ENCODE assay signal across 24 mouse cellular contexts in genomic region chr9:52200271-52200670, GRCm38 (mm10).
"Had no signal": no experiment of that assay in that cellular context is flagged by ENCODE, and none has a peak within 500 bp of the region (broad histone marks: within the 10 kb centered on the region; RNA-seq: fewer than 3 reads in every experiment).

No protein-coding gene starts in this region.

- H3K36me3 ChIP-seq: limb, embryonic 10.5 days; limb, embryonic 13.5 days; liver, embryonic 12.5 days; liver, embryonic 15.5 days; lung, embryonic 15.5 days; midbrain, embryonic 10.5 days; neural tube, embryonic 12.5 days; neural tube, embryonic 15.5 days had no signal

- H3K9me3 ChIP-seq: limb, embryonic 10.5 days; limb, embryonic 13.5 days; liver, embryonic 12.5 days; liver, embryonic 15.5 days; lung, embryonic 15.5 days; megakaryocyte, embryonic 14.5 days; midbrain, embryonic 10.5 days; neural tube, embryonic 12.5 days; neural tube, embryonic 15.5 days had no signal

- H3K27ac ChIP-seq: kidney, postnatal 0 days; layer of hippocampus, adult 2 months; limb, embryonic 10.5 days; limb, embryonic 13.5 days; liver, embryonic 12.5 days; liver, embryonic 15.5 days; lung, embryonic 15.5 days; midbrain, embryonic 10.5 days; neural tube, embryonic 12.5 days; neural tube, embryonic 15.5 days; stomach, postnatal 0 days had no signal

- H3K4me2 ChIP-seq: limb, embryonic 13.5 days; liver, embryonic 12.5 days; liver, embryonic 15.5 days; lung, embryonic 15.5 days; neural tube, embryonic 12.5 days; neural tube, embryonic 15.5 days had no signal

- H3K27me3 ChIP-seq: limb, embryonic 13.5 days; liver, embryonic 12.5 days; liver, embryonic 15.5 days; lung, embryonic 15.5 days; megakaryocyte, embryonic 14.5 days; neural tube, embryonic 12.5 days; neural tube, embryonic 15.5 days had no signal

- H3K9ac ChIP-seq: limb, embryonic 13.5 days; liver, embryonic 12.5 days; liver, embryonic 15.5 days; lung, embryonic 15.5 days; neural tube, embryonic 12.5 days; neural tube, embryonic 15.5 days had no signal

- ATAC-seq: liver, embryonic 12.5 days had no signal

- H3K4me3 ChIP-seq: layer of hippocampus, adult 2 months; limb, embryonic 10.5 days; limb, embryonic 13.5 days; liver, embryonic 12.5 days; liver, embryonic 15.5 days; lung, embryonic 15.5 days; megakaryocyte, embryonic 14.5 days; midbrain, embryonic 10.5 days; neural tube, embryonic 12.5 days; neural tube, embryonic 15.5 days had no signal

- DNase-seq: layer of hippocampus, adult 9-11 months; liver; lung, adult 18-20 months; lung, postnatal 10 days; lung, postnatal 36 days; midbrain, embryonic 14.5 days; right cerebral cortex, adult 18-20 months; right cerebral cortex, postnatal 14 days; right cerebral cortex, postnatal 4 days; thymus, adult 2 months; thymus, postnatal 14 days; thymus, postnatal 4 days had no signal

- H3K4me1 ChIP-seq: limb, embryonic 10.5 days; limb, embryonic 13.5 days; liver, embryonic 12.5 days; liver, embryonic 15.5 days; lung, embryonic 15.5 days; midbrain, embryonic 10.5 days; neural tube, embryonic 12.5 days; neural tube, embryonic 15.5 days had no signal
